Mouse (Mus musculus) spleen, adult 2 months (tissue): ENCODE data around the gene Slc25a35. TPM values are rescaled to one million over a fixed set of nuclear protein-coding genes. Genes with fewer than 3 reads are reported as not detected.

Experiments
- DNase-seq, 2 experiments: peaks; one replicate each; pipeline versions ENCODE4 v3.0.0 to v3.0.0-alpha.2; 2012 to 2021; ENCODE audit warnings: low spot score in 2 of 2, low read depth in 1 of 2
- H3K27ac ChIP-seq: fragments of 200-500 bp; 2 replicates; pipeline ENCODE4 v1.5.1; 2012; ENCODE audit warnings: low read length, inconsistent platforms; ENCODE audit not compliant: insufficient read depth
- H3K27me3 ChIP-seq: fragments of 200-500 bp; 2 replicates; pipeline ENCODE4 v1.6.1; 2012; ENCODE audit warnings: mild to moderate bottlenecking, moderate library complexity, low read length, inconsistent platforms; ENCODE audit not compliant: control insufficient read depth, insufficient read depth
- H3K36me3 ChIP-seq: fragments of 200-500 bp; 2 replicates; pipeline ENCODE4 v1.6.1; 2012; ENCODE audit warnings: mild to moderate bottlenecking, low read length, inconsistent platforms; ENCODE audit not compliant: control insufficient read depth, insufficient read depth
- H3K4me1 ChIP-seq: fragments of 200-500 bp; 2 replicates; pipeline ENCODE4 v1.6.1; 2011; ENCODE audit warnings: inconsistent platforms; ENCODE audit not compliant: control insufficient read depth, insufficient read depth, insufficient read length
- H3K4me3 ChIP-seq: fragments of 200-500 bp; 2 replicates; pipeline ENCODE4 v1.5.1; 2011; ENCODE audit warnings: mild to moderate bottlenecking, inconsistent platforms; ENCODE audit not compliant: insufficient read depth, insufficient read length; ENCODE audit errors: extremely low read depth
- CTCF ChIP-seq: fragments of 200-500 bp; IDR thresholded peaks from 2 replicates; pipeline ENCODE4 v1.5.1; 2011; ENCODE audit warnings: mild to moderate bottlenecking, inconsistent platforms; ENCODE audit not compliant: insufficient read depth, insufficient read length, insufficient replicate concordance; ENCODE audit errors: extremely low read depth
- POLR2A ChIP-seq: fragments of 200-500 bp; IDR thresholded peaks from 2 replicates; pipeline ENCODE4 v1.6.1; 2011; ENCODE audit warnings: low read depth, low read length, inconsistent platforms
- WGBS: fragments of 180-500 bp; shearing (Covaris S2); methylation state at CpG from one replicate; pipeline ENCODE4 v1.1.7; 2018; 5-methylcytosine and 5-hydroxymethylcytosine counted together
- polyA plus RNA-seq: library from polyadenylated mRNA; depleted of rRNA; stranded (reverse); fragments of >200 nt; gene quantifications from 2 replicates; pipeline ENCODE4 v1.2.3, GENCODE M21; 2012; rRNA removed

Gene Slc25a35
- polyA plus RNA-seq, 1 experiment, result 13.1 TPM

DNA sequence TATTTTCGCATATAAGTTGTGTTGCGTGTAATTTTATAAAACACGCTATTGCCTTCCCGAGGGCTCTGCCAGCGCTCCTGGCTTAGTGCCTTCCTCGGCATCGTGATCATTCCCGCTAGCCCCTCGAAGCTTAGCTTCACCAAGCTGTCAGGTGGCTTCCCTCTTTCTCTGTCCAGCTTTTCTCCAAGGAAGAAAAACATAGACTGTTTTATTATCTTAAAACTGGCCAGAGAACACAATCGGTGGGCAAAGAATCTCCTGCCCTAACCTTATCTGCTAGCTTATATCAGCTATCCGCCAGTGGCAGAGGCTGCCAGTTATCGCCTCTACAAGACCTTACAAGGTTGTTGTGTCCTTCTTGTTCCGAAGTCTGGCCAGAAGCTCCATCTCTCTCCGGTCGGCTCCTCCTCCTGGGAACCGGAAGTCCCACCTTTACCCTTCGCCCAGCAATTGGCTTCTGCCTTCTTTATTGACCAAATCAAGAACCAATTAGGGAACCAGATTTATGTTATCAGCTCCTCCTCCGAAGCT lies 44.2 kb downstream of the Slc25a35 start:
- H3K4me3 ChIP-seq, result peak overlapping the region; percentile 75
- H3K4me1 ChIP-seq, result peaks cover 5% of the 10 kb centered on the region
- H3K27me3 ChIP-seq, result no peaks in the 10 kb centered on the region
- peak overlapping the region; percentile 80 for H3K27ac ChIP-seq
- no peak for TF ChIP-seq CTCF
- peak; percentile 68 for TF ChIP-seq POLR2A
- 1% methylated on average over 18 of the region's 18 CpGs for WGBS
- no peaks in the 10 kb centered on the region for H3K36me3 ChIP-seq
- DNase-seq, result peak; percentile 79 to 81

DNA sequence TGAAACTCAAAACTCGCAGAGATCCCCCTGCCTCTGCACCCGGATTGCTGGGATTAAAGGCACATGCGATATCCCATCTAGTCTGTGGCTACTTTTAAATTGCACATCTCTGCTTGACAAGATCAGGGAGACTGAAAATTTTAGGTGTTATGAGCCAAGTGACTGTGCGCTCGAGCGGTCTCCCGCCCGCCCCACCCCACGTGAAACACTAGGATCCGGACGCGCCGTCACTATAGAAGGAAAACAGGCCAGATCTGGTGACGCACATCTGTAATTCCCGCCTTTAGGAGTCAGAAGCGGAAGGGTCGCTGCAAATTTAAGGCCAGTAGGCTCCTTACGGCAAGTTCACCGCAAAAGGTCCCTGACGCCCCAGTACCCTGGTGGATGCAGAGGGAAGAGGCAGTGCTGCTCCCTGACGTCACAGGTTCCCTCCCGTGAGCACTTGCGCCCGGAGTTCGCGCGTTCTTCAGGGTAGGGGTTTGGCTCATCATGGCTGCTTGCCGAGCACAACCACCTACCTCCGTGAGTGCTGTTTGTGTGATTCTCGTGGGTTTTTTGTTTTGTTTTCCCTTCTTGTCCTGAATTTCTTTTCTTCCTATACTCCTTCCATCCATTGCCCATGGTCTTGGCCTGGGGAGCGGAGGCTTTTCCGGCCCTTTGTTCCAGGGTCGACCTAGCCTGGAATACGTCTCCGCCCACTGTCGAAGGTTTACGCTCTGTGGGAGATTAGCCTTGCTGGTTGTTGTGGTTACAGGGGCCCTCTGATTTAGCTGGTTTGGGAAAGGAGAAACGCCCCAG lies 47.9 kb downstream of the Slc25a35 start, which contains the start of gene Ctc1:
Gene Ctc1 (plus strand): TSS at position 268 of the 798 bp plus-strand sequence.
- DNase-seq, result peak; percentile 81 to 89
- TF ChIP-seq CTCF, result peak; percentile 59; the same call in 1 of the 2 replicates
- peak; percentile 76 for TF ChIP-seq POLR2A
- Histone ChIP-seq H3K4me3 (peak within 1 kb of the TSS; percentile 88), H3K4me1 (peaks cover 5% of the 10 kb centered on the region), H3K27me3 (no peaks in the 10 kb centered on the region), H3K36me3 (no peaks in the 10 kb centered on the region), H3K27ac (peak within 1 kb of the TSS; percentile 89)
- under 1% methylated on average over 38 of the region's 38 CpGs for WGBS

GRCm38 (mm10) chr11:69016755-69017154 lies 48.8 kb downstream of the Slc25a35 start:
- DNase-seq, result no peak
- Histone ChIP-seq H3K27ac (no peak overlapping the region), H3K36me3 (no peaks in the 10 kb centered on the region; the same call in 1 of the 2 replicates), H3K4me3 (peak overlapping the region; percentile 88; the same call in 1 of the 2 replicates), H3K4me1 (peaks cover 3% of the 10 kb centered on the region), H3K27me3 (no peaks in the 10 kb centered on the region)
- no peak for TF ChIP-seq POLR2A
- TF ChIP-seq CTCF, result no peak
- WGBS, result 55% methylated on average over 3 of the region's 3 CpGs

DNA sequence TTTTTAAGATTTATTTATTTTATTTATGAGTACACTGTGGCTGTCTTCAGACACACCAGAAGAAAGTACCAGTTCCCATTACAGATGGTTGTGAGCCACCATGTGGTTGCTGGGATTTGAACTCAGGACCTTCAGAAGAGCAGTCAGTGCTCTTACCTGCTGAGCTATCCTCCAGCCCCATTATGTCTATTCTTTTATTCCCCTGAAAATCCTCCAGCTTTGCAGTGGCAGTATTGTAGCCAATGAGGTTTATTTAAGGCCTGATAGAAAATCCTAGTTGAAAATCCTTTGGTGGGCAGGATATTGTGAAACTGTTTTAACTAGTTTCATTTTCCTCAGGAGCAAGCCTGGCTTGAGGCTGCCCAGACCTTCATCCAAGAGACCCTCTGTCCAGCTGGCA lies 52.8 kb downstream of the Slc25a35 start:
- no peak for DNase-seq
- TF ChIP-seq POLR2A (no peak), CTCF (no peak)
- Histone ChIP-seq H3K4me1 (peaks cover 3% of the 10 kb centered on the region; the same call in 1 of the 2 replicates), H3K27ac (no peak overlapping the region), H3K27me3 (no peaks in the 10 kb centered on the region), H3K4me3 (no peak overlapping the region), H3K36me3 (peaks cover 17% of the 10 kb centered on the region)

Other genes starting within 250 kb of the Slc25a35 start
- 23.0 and 28.8 TPM in 2 replicates for gene Ndel1, start 96.3 kb upstream of the Slc25a35 start, polyA plus RNA-seq
- 0.04 and 0.06 TPM in 2 replicates for gene Rnf222, start 79.6 kb upstream of the Slc25a35 start, polyA plus RNA-seq
- gene Rpl26, start 66.5 kb upstream of the Slc25a35 start, polyA plus RNA-seq, result 681 and 695 TPM in 2 replicates
- gene Odf4, start 41.0 kb upstream of the Slc25a35 start, polyA plus RNA-seq, result not detected in 2 replicates
- gene Arhgef15, start 10.7 kb upstream of the Slc25a35 start, polyA plus RNA-seq, result 11.0 and 19.2 TPM in 2 replicates
- 10.1 and 11.2 TPM in 2 replicates for gene Rangrf, start 7.1 kb downstream of the Slc25a35 start, polyA plus RNA-seq
- gene Pfas, start 40.3 kb downstream of the Slc25a35 start, polyA plus RNA-seq, result 14.0 and 16.8 TPM in 2 replicates
- gene Ctc1, start 47.8 kb downstream of the Slc25a35 start, polyA plus RNA-seq, result 27.2 and 30.4 TPM in 2 replicates
- gene Aurkb, start 77.5 kb downstream of the Slc25a35 start, polyA plus RNA-seq, result 41.4 and 42.9 TPM in 2 replicates
- 16.7 and 23.7 TPM in 2 replicates for gene Borcs6, start 91.6 kb downstream of the Slc25a35 start, polyA plus RNA-seq
- 7.0 and 14.6 TPM in 2 replicates for gene Tmem107, start 102.7 kb downstream of the Slc25a35 start, polyA plus RNA-seq
- 94.2 and 95.7 TPM in 2 replicates for gene Vamp2, start 120.4 kb downstream of the Slc25a35 start, polyA plus RNA-seq
- 23.3 and 25.7 TPM in 2 replicates for gene Per1, start 127.1 kb downstream of the Slc25a35 start, polyA plus RNA-seq
- gene Hes7, start 152.3 kb downstream of the Slc25a35 start, polyA plus RNA-seq, result 0.44 and 0.55 TPM in 2 replicates
- 0.40 and 0.69 TPM in 2 replicates for gene 9130213A22Rik, start 154.5 kb downstream of the Slc25a35 start, polyA plus RNA-seq
- gene Aloxe3, start 157.8 kb downstream of the Slc25a35 start, polyA plus RNA-seq, result 0.20 and 2.8 TPM in 2 replicates
- gene Alox12b, start 188.9 kb downstream of the Slc25a35 start, polyA plus RNA-seq, result not detected in 2 replicates
- 0.12 and 0.18 TPM in 2 replicates for gene Alox8, start 229.7 kb downstream of the Slc25a35 start, polyA plus RNA-seq